Mouse (Mus musculus) cortical plate, adult 2 months (tissue): ENCODE data around the gene Mns1.

ENCODE experiments used
- CTCF ChIP-seq: fragments of 200-500 bp; IDR thresholded peaks from 2 replicates; pipeline ENCODE4 v1.5.1; 2011; ENCODE audit warnings: mild to moderate bottlenecking, control low read depth, low read length; ENCODE audit not compliant: insufficient read depth; ENCODE audit errors: extremely low read depth
- POLR2A ChIP-seq: fragments of 200-500 bp; IDR thresholded peaks from 2 replicates; pipeline ENCODE4 v1.6.1; 2011; ENCODE audit warnings: mild to moderate bottlenecking, low read length, control low read depth; ENCODE audit not compliant: insufficient read depth; ENCODE audit errors: extremely low read depth

- TF ChIP-seq CTCF (peak; percentile 96), POLR2A (no peak)
Measured at GRCm38 (mm10) chr9:72408131-72408586, 29.7 kb upstream of the Mns1 start.
